Mouse (Mus musculus): ENCODE data around the gene Git2.
A peak's percentile ranks its signal among the peaks of the same experiment; 100 is the strongest.

Gene Git2

DNA sequence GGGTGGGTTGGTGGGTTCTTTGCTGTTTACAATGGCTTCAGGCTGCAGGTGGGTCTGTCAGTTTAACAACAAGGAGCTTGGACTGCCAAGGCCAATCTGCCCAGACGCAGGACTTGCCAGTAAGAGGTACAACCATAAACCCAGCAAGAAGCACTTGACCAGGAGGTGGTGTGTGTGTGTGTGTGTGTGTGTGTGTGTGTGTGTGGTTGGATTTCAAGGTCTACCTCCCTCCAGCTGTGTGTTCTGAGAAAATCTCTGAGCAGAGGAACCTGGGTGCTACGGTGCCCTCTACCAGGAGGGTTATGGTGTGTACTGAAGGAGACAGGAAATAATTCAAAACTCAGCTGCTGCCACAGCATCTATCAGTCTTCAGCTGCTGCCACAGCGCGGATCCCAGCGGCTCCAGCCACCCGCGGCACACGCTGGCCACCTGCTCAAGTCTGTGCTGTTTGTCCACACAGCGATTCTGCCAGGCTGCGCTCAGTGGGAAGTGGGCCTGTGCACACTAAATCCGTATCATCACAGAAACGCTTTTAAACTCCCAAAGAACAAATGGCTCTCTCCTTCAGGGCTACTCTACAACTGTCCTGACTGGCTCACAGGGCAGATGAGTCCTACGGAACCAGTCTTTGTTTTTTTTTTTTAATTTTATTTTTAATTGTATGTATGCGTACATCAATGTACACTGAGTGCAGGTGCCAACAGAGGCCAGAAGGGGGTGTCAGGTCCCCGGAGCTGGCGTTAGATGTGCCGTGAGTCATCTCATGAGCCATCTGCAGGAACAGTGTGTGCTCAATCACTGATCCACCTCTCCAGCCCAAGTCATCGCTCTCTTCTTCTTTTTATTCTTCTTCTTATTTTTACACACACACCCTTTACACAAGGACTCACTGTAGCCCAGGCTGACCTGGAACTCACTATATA, 10.2 kb downstream of the Git2 start:
- DNase-seq (ENCODE audit: low spot score in 2 of 2): no peak

DNA sequence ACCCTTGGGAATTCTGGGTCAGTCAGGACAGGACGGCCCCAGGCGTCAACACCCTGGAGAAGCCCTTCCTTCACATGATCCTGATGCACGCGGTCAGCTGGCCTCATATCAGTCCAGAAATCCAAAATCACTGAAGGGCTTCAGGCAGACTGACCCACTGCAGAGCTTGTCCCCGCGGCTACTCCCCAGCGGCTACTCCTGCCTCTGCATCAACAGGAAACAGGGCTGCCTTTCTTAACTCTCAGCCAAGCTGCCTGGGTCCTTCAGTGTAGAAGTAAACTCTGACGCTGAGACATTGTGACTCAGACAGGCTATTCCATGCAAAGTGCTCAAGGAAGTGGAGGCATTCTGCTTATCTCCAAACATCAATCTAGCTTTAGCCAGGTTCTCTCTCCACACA, 13.3 kb downstream of the Git2 start:
- no peak for DNase-seq (ENCODE audit: low spot score in 2 of 2)

DNA sequence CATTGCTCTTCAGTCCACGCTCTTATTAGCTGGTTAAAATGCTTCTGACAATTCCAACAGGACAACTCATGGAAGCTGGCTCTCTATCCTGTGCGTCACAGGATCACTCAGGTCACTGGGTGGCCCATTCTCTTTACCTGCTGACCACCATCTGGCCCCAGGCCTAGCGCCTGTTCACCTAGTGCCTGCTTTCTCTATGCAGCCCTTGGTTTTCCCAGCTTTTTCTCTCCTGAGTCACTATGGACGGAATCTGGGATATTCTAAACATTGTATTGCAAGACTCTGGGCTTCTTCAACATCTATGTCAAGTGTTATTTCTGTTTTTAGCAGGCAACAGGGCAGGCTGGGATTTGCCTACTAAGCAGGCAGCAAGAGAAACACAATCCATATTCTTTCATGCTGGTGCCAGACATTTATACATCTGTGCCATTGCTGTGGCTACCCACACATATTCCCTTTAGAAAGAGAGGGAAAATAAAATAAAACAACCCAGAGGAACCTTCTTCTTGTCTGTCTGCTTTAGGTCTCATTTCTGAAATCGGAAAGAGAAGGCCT, 15.7 kb downstream of the Git2 start:
- no peak for DNase-seq (ENCODE audit: low spot score in 2 of 2)

DNA sequence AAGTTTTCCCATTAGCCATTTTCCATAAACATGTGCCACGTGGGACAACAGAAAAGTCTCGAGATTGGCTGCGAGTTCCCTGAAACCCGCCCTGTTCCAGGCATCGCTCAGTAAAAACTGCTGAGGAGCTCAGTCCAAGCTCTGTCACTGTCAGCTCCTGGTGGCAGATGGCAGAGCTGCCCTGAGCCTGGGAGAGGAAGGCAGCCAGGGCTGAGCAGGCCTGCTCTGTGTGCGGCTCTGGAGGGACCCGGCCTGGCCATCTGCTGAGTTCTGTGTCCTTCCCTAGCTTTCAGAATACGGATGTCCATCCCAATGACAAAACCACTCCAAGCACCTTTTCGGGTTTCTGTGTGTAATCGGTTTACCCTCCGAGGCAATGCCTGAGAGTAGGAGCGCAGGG, 21.9 kb downstream of the Git2 start:
- DNase-seq (ENCODE audit: low spot score in 2 of 2): no peak

DNA sequence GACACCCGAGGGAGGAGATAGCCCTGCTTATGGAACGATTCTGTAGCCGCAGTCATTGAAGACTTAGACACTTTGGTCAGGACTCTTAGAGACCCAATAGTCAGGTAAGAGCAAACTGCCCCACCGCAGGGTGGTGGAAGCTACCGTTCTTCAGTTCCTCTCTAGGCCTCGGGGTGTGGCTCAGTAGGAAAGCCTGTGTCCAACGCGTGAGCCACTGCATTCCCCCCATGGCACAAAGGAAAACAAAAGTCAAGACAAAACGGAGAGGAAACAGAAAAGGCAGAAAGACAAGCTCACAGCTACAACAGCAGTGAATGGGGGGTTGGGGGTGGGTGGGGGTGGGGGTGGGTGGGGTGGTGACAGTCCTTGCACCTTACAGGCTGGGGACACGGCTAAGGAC, 22.9 kb downstream of the Git2 start:
- DNase-seq (ENCODE audit: low spot score in 2 of 2): no peak

DNA sequence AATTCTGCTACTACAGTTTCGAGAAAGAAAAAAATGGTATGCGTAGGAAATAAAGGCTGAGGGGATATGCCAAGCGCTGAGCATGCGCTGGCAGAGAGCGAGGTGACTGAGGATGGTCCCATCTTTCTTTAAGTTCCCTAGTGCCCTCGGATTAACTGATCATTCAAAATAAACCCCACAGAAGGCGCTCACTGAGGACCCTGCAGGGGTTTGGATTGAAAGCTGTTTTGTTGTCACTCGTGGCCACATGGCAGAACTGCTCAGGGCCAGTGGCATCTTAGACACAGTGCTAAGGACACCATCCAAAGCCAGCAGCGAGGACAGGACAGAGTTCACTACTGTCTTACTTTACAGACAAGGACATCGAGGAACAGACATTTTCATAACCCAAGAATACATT, 25.0 kb downstream of the Git2 start:
- no peak for DNase-seq (ENCODE audit: low spot score in 2 of 2)

DNA sequence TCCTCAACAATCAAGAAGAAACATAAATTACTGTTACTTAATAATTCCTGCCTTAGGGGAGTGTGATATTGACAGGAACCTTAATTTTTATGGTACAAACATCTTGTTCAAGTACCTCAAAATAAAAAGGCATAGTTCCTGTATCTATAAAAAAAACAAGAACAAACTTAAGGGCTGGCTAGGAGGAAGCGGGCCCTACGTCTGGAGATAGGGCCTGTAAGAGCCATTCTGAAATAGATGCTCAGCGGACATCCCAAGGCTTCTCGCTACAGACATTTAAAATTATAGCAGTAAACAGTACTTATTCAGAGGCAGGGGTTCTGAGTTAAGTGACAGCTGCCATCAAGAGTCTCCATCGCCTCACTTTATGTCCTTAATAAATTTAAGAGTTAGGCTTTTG, 27.8 kb downstream of the Git2 start:
- DNase-seq (ENCODE audit: low spot score in 2 of 2): peak in 1 of 2 experiments; percentile 40

DNA sequence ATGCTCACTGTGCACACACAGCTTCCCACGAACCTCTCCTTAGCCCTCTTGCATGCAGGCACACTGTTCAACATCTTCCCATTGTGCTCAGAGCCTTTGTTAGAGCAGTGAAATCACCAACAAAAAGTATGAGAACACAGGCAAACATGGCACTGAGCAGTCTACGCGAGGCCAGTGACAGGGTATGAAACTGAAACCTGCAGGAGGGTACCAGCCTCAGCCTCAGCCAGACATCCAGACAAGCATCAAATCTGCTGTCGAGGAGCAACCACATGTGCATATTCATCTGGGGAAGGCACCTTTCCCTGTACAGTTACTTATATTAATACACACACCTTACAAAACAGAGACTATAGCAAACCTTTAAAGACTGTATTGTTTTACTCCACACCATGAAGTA, 28.4 kb downstream of the Git2 start:
- DNase-seq (ENCODE audit: low spot score in 2 of 2): no peak

DNA sequence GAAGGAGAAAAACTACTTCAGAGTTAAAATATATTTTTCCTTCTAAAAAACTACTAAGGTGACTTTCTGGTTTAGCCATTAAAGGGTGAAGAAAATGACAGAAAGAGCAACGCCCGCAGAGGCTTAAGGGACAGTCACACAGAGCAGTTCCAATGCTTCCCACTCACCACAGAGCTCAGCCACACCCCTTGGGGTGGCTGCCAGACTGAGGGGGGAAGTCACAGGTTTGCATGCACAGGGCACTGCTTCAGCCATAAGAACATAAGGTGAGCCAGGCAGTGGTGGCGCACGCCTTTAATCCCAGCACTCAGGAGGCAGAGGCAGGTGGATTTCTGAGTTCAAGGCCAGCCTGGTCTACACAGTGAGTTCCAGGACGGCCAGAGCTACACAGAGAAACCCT, 29.7 kb downstream of the Git2 start:
- DNase-seq (ENCODE audit: low spot score in 2 of 2): peak; percentile 43 to 46

DNA sequence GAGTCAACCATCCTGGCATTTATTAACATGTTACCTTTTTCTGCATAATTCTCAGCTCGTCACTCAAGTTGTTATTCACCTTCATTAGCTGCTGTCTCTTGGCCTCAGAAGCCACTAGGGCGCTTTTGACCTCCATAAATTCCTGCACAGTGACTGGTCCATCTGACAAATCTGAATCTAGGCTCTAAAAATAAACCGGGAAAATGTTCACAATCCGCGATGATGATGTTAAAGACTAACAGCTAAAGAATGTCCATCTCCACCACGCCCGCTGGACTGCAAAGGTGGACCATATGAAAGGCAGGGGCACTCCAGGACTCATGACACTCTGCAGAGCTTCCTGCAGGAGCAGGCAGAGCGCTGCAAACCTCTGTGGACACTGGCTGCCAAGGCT, 31.6 kb downstream of the Git2 start:
- DNase-seq (ENCODE audit: low spot score in 2 of 2): no peak

DNA sequence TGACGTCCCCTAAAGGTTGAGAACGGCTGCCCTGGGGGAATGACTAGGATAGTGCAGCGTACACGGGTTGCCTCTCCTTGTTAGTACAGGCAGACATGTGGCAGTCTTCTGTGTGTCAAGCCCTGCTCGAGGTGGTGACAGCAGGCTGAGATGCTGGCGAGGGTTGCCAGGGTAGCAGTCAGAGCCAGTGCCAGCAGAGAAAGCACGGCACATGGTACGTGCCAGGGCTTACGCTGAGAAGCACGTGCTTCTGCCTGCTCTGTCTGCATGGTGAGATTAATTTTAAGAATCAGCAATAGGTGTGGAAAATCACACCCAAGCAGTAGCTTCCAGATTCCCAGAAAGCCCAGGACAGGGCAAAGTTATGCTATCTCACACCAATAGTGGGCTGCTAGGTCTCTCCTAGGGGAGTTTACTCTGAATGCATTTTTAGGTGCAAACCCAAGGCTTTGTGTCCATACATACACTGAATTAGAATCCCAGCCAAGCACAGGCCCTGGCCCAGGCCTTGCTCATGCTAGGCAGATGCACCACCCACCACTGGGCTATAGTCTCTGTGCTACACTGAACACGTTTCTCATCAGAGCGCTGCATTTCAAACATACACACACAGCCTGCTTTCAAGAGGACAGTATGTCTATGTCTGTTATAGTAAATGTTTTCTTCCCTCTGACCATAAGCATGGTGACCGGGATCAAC, 32.2 kb downstream of the Git2 start:
- DNase-seq (ENCODE audit: low spot score in 2 of 2): no peak

DNA sequence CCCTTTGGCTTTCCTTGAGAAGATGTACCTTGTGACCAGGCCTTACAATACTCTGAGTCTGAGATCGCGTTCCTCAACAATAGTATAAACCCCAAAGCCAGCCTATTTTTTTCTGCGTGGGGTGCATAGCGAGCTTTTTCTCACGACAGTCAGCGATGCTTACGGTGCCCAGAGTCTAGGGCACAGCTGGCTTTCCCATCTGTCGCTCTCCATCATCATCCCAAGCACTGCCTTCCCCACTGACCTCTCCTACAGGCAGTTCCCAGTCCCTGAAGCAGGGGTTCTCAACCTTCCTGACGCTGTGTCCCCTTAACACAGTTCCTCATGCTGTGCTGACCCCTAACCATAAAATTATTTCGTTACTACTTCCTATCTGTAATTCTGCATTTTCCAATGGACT, 32.7 kb downstream of the Git2 start:
- no peak for DNase-seq (ENCODE audit: low spot score in 2 of 2)

DNA sequence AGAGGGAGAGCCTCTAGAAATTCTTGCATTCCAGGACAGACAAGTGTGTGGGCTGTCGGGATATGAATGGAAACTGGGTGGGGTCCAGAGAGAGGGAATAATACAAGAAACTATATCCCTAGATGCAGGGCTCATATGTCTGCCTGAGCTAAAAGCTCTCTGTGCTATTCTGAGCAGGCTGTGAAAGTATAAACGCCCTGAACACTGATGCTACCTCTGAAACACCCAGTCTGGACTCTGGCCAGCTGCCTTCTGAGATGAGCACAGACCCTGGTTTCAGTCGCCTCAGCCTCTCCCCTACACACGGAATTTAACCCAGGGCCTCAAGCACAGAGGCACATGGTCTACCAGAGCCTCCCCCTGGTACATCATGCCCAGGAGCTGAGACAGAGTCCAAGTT, 34.7 kb downstream of the Git2 start:
- DNase-seq (ENCODE audit: low spot score in 2 of 2): no peak

DNA sequence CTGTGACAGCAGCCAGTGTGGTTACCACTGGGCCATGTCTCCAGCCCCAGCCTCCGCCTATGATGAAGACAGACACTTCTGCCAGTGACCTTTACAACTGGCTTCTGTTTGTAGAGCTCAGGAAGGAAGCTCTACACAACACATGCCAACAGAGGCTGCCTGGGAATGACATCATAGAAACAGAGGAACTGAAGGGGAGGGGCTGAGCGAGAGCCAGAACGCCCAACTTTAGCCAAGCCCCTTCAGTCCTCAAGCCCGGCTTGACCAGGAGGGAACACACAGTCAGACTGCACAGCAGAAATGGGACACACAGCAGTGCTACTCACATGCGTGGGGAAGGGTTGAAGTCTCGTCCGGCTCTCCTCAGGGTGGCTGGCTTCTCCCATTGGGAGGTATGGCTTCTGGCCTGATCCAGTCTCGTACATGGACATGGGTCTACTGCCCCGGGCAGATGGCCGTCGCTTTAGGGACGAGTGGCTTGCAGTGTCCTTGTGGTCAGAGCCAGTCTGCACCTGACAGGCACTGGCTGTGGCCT, 36.5 kb downstream of the Git2 start:
- DNase-seq (ENCODE audit: low spot score in 2 of 2): no peak

DNA sequence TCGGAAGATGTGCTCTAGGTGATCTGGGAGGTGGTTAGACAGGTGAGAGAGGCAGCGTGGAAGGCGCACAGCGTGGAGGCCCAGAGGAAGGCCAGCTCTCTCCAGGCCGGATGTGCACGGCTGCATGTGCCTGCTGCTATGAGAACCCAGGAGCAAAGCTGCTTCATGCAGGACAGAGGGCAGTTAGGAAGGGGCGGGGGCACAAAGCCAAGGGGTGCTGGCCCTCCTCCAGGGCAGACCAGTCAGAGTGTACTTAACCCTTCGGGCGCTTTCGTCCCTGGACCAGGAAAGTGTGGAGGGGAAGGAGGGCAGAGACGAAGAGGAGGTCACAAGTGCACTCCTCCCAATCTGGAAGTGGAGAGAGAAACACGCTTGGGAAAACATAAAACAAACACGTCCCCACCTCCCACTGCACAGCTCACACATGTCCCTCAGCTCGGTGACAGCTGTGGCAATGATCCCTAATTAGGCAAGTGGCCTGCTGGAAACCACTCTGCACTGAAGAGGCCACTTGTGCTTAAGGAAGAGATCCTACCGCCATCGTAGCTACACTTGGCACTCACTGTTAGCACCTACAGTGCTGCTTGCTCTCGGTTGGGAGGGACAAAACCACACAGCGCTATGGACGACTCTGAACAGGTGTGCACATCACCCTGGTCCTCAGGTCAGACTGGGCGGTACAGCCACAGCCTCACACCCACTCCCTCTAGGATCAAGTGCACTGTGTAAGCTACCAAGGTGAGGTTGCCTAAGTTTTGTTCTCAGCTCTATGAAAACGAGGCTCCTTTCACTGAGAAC, 38.0 kb downstream of the Git2 start:
- DNase-seq (ENCODE audit: low spot score in 2 of 2): no peak

DNA sequence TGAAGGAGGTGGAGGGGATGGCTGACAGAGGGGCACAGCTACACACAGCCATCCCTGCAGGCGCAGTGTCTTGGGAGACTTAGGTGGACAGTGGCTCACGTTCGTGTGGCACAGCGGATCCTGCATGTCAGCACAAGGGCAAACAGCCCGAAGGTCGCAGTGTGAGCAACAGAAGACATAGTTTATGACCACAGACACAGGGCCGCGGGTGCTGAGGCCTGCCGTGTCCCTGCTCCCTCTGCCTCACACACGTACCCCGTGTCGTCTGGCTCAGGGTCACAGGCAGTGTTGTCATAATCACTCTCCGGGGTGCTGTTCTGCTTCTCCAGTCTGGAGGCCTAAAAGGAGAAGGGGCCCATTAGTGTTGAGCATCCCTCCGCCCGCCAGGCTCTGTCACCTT, 41.7 kb downstream of the Git2 start:
- no peak for DNase-seq (ENCODE audit: low spot score in 2 of 2)

DNA sequence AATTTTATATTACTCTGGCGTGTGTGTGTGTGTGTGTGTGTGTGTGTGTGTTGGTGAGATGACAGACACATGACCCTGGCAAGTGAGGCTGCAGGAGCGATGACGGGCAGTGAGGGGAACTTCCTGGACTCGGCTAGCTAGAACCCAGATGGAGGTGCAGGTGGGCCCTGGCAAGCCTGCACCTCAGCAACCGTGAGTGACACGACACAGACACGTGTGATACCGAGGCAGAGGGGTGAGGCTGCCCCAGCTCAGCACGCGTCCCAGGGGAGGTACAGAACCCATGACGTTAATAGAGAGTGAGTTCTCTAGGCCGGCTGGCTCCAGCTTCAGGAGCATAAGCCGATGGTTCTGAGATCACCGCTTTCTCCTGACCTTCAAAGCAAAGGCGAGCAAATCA, 43.3 kb downstream of the Git2 start:
- DNase-seq (ENCODE audit: low spot score in 2 of 2): no peak

DNA sequence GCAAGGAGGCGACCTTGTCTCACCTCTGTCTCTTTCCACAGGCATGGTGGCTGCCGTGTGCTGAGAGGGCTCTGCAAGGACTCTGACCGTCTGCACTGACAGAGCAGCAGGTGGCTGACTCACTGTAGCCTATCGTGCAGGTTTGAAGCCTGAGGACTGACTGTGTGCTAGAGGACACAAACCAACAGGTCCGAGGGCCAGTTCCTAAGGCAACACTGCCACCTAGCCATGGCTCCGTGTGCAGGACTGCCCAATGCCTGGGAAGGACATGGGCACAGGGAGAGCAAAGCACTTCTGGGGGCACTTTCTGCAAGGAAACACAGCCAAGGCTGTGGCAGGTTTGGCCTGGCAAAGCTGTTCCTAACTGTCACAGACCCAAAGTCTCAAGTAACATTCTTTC, 43.8 kb downstream of the Git2 start:
- no peak for DNase-seq (ENCODE audit: low spot score in 2 of 2)

DNA sequence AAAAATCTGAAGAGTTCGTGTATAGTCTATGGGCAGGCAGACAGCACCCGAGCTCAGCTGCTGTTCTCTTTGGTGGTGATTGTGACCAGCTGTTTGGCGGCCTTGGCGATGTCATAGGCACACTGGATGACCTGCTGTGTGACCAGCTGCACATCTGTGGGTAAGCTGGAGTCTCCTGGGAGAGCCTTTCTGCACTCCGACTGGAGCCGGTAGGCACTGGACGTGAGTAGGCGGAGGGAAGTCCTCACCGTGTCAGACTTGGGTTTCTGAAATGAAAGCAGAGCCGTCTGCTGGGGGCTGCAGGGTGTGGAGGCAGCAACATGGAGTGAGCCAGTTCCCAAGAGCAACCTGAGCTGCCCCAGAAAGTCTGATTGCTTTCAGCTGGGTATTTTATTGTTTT, 45.2 kb downstream of the Git2 start:
- DNase-seq (ENCODE audit: low spot score in 2 of 2): no peak

DNA sequence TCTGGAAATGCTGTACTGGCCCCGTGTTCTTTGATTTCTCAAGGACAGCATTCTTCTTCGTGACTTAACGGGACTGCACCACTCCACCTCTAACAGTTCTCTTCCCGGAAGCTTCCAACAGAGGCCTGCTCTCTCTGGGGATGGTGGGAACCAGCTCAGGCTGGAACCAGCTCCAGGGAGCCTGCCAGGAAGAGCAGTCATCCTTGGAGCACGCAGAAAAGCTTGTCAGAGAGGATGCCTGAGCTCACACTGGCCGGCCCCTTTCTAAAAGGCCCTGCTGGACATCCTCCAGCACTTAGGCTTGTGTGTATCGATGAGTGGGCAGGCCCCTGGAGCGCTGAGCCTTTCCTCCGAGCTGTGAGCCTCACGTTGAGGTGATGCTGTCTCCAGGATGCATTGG, 47.2 kb downstream of the Git2 start:
- DNase-seq (ENCODE audit: low spot score in 2 of 2): no peak

DNA sequence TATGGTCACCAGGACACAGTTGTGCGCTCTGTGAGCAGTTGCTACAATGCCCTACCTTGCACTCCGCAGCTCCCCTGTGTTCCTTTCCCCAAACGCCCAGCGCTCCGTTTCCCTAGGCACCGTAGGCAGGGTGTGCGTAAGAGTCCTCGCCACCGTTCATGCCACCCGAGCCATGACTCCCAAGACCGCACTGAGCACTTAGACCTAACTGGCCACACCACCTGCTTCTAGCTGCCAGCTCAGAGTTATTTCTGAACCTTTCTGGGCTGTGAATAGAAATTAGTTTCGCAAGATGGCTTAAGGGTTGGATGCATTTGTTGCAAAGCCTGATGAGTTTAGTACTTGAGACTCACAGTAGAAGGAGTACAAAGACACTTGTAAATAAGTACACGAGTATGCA, 52.5 kb downstream of the Git2 start:
- no peak for DNase-seq (ENCODE audit: low spot score in 2 of 2)

DNA sequence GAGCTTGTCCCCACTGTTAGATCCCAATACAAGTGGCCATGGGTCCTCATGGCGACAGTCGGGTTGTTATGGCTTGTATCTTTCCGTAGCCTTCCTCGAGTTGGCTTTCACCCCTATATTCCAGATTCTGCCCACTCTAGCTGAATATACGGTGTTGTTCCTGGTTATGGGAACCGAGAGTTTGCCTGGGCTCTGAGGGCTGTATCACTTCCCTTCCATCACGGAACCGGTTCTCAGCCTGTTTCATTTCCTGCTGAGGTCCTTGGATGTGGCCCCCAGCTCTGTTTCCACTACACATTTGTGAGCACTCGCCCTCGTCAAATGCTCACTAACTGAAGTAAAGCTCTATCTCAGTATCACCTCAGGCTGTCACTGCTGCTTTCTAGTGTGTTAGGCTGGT, 53.3 kb downstream of the Git2 start:
- no peak for DNase-seq (ENCODE audit: low spot score in 2 of 2)
